Mouse (Mus musculus) c-Kit-positive CD71-negative TER-119-negative erythroid progenitor cells, embryonic 14.5 days (primary cell): Measurements from ENCODE around the gene Znrf3.
A peak's percentile ranks its signal among the peaks of the same experiment; 100 is the strongest.

ENCODE experiments used
- DNase-seq: peaks from one replicate; pipeline ENCODE4 v3.0.0-alpha.2; 2013; ENCODE audit warnings: low read depth

The Znrf3 gene

DNA sequence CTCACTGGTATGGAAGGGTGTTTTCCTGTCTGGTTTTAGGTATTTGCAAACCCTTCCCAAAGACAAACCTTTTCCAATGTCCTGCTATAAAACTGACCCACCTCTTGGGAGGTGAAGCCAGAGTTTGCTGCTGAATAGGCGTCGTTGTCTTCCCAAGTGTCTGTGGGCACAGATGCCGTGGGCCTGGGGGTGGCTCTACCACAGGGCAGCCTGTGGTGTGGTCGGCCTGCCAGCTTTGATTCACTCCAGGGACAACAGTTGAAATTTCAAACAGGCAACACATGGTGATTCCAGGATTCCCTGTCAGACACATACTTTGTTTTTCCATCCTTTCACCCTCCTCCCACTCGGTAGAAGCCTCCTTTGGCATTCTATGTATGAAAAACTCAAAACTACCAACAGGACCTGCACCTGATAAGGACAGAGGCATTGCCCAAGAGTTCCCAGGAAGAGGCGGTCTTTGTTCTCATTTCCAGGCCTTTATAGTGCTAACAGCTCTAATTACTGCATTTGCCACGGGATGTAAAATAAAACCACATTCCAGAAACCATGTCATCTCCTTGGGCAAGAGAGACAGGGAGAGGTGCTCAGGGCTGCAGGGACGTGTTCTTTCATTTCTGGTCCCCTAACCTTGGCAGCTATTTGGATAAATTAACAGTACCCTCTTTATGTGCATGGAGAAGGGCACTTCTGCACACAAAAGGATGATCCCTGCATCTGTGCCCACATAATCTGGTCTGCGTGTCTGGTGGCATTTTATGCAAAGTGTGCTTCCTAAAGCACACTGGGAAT is 173.2 kb downstream of the Znrf3 start:
- DNase-seq = no peak

GRCm38 (mm10) chr11:5269846-5270461 is 174.7 kb downstream of the Znrf3 start:
- no peak for DNase-seq

GRCm38 (mm10) chr11:5265764-5266163 is 178.9 kb downstream of the Znrf3 start:
- DNase-seq = no peak

GRCm38 (mm10) chr11:5263078-5263730 is 181.4 kb downstream of the Znrf3 start:
- DNase-seq = no peak

- peak; percentile 73 for DNase-seq
These were observed 182.9 kb downstream of the Znrf3 start, which contains the start of gene Kremen1 for GRCm38 (mm10) chr11:5261508-5262392. Gene Kremen1, minus strand, starts transcription at chr11:5261558.

- DNase-seq = no peak
These were observed 183.6 kb downstream of the Znrf3 start for GRCm38 (mm10) chr11:5260942-5261459.

DNA sequence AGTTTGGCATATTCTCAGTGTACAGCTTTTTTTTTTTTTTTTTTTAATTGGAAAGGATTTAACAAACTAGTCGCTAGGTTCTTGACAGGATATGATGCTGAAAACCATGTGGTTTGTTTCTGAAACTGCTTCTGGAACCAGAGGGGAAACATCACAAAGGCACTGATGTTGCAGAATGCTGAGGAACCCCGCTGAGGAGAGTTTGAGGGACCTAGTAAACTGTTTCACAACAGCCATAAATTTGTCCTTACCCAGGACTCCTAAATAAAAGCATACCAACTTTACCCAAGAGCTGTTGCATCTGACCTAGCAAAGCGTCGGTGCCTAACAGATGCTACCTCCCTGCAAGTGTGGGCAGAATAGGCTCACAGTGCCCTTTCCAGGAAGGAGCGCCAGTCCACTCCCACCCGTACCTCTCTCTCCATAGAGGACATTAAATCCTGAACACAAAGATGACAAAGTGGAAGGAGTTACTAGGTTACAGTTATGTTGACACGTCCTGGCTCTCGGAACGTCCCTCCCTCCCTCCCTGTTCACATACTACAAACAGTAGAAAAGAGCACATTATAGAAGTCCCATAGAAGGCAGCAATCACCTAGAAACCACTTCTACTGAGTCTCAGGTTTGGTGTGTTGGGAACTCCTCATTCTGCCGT is 184.6 kb downstream of the Znrf3 start:
- DNase-seq = no peak

GRCm38 (mm10) chr11:5258036-5258435 is 186.6 kb downstream of the Znrf3 start:
- DNase-seq = no peak

DNA sequence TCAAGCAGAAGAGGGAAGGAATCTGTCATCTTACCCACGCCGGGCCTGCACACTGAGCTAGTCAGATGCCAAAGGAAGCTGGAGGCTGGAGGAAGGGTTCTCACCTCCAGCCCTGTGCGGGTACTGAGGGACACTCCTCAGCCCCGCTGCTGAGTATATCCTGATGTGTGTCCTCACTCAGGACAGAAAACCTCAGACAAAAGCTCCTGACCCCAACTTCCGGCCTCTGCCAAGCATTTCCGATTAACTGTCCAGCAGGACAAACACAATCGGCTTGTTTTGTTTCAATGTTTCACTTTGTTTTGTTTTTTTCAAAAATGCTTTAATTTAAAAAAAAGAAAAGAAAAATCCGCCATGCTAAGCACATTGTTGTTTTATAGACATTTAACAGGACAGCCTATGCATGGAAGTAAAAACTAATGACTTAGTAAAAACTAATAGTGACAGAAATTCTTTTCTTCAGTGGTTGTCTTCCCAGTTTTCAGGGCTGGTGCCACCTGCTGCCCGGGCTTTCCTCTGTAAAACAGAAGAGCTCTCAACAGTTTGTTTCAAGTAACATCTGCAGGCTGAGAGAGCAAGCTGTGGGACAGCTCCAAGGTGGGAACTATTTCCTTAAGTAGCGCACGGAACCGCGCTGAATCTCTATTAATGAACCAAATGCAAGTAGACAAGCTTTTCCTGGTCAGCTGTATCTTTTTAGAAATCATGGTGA is 187.3 kb downstream of the Znrf3 start:
- no peak for DNase-seq

GRCm38 (mm10) chr11:5255509-5256014 is 189.1 kb downstream of the Znrf3 start:
- DNase-seq = no peak

DNA sequence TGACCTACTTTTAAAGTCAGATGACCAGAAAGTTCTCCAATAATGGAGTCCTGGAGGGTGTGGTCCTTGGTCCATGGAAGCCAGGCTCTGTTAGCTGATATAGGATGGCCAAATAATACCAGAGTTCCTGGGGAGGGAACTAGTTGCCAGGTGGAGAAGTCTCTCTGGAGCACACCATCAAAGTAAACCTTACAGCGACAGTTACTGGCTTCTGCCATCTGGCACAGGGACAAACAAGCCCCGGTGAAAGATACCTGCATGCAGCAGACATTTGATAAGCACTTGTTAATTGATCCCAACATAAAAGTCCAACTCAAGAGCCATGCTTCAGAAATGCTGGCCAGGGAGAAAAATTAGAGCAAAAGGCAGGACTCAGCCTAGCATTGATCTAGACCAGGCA is 190.6 kb downstream of the Znrf3 start:
- DNase-seq = no peak

GRCm38 (mm10) chr11:5253528-5253927 is 191.1 kb downstream of the Znrf3 start:
- no peak for DNase-seq

DNA sequence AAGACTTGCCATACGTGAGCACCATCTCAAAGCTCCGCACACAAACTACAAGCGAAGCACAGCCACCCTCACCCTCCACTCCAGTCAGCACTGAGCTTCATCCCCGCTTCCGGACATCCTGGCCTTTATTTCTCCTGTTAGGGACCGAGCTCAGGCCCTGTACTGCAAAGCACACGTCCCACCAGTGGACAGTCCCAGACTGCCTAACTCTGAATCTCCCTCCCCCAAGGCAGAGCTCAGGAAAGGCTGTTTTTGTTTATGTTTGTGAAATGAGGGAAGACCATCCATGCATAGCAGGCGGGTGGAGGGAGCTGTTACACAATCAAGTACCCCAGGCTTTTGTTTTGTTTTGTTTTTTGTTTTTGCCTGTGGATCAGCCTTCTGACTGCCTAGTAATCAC is 191.9 kb downstream of the Znrf3 start:
- no peak for DNase-seq

- no peak for DNase-seq
These were observed 193.5 kb downstream of the Znrf3 start for GRCm38 (mm10) chr11:5251112-5251511.

DNA sequence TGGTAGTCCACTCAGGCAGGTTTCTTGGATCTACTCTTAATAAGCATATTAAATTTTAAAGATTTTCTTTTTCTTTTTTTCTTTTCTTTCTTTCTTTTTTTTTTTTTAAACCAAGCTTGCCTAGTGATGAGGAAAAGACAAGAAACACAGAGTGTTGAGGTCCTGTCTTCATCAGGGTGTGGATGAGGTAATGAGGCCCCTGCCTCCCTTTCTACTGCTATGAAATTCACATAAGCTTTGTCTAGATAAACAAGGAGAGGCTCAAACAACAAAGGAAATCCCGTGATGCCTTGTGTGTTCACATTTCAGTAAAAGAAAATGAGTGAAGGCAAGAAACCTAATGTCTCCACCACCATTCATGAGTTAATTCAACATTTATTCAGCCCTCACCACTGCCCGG is 196.4 kb downstream of the Znrf3 start:
- no peak for DNase-seq

DNA sequence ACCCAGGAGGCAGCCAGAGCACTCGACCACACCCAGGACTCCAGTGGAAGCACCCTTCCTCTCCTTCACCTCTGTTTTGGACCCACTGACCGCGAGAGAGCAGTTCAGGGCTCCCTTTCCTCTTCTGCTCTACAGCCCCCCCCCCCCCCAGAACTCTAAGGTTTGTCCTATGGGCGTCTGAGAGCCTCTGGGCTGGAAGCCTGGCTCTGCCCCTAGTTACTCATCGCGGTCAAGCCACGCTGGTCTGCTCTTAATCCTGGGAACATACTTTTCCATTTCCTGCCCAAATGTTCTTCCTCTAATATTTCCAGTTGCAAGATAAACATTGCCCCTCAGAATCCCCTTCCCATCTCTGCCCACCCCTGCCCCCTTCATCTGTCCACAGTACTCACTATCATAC is 199.2 kb downstream of the Znrf3 start:
- no peak for DNase-seq

DNA sequence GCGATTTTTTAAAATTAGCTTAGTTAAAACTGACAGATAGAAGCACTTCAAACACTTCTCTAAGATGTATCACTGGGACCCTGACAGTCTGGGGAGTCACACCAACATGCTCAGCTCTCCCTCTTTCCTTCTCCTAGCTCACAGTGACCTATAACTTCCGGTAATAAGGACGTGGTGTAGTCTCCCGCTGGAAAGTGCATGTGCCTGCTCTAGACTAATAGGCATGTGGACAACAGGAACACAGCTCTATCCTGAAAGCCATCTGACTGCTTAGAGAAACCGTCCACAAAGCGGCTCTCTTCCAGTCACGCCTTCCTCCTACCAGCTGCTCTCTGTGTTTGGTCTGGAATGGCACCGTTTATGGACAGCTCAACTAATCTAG is 199.9 kb downstream of the Znrf3 start:
- no peak for DNase-seq

DNA sequence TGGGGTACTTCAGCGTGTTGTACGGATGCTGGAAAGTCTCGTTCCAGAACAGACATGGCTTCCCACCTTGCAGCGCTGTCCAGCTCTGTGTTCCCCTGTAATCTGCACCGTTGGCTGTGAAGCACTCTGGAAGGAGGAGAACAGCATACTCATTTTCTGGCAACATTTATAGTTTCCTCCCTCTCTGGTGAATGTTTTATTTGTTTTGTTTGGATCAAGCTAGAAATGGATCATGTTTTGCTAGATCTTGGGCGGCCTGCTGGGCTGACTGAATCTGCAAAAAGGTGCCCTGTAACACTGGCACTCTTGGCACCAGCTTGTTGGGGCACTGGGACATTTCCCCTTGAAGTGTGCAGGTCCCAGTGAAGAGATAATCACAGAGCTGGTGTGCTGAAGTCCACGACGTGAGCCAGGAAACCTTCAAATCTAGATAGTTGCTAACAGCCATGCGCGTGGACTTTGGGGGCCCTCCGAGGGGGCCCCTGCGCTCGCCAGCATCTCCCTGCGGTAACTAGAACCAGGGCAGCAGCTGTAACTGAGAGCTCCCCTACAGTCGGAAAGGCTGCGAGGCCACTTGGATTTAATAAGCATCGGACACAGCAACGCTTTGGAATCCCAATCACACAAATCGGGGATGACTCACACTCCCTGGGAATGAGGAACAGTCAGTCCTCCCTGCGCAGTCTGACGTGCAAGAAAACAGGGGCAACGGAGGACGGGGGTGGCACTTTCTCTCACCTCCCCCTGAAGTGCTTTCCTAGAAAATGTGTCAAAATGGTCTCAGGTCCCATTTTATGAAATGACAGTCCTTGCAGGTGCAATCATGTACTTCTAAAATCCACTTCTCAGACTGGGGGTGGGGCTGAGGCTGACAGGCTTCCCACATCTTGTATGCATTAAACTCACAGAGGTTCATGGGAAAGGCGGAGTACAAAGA is 200.6 kb downstream of the Znrf3 start:
- no peak for DNase-seq

DNA sequence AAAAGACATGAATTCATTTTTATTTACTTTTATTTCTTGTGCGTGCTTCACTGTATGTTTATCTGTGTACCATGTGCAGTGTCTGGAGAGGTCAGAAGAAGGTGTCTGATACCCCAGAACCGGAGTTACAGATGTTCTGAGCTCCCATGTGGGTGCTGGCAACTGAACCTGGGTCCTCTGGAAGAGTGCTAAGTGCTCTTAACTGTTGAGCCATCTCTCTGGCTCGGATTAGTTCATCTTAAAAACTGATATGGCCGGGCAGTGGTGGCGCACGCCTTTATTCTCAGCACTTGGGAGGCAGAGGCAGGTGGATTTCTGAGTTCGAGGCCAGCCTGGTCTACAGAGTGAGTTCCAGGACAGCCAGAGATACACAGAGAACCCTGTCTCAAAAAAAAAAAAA is 201.4 kb downstream of the Znrf3 start:
- DNase-seq = no peak
